Mouse (Mus musculus) megakaryocyte, embryonic 14.5 days (primary cell): ENCODE measurements around the gene R3hdm2.

Experiments
- FLI1 ChIP-seq: IDR thresholded peaks from 2 replicates; pipeline ENCODE4 v1.6.1; 2012; ENCODE audit warnings: low read length, inconsistent platforms, mixed read lengths
- GATA1 ChIP-seq: IDR thresholded peaks from 3 replicates; pipeline ENCODE4 v1.6.1; 2012; ENCODE audit warnings: mixed read lengths, low read length, inconsistent platforms, borderline replicate concordance

DNA sequence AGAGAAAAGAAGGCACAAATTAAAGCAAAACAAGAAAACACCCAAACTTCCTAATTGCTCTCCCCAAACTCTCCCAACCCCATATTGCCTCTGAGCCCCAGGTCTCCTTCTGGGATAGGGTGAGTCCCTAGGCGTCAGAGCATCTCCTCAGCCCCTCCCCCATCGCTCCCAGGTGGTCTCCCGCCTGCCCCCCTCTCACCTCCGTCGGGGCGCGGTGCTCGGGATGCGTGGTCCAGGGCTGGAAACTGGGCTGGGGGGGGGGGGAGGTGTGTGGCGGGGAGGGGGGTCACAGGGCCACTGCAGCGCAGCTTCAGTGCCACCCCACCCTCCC, 38.8 kb upstream of the R3hdm2 start:
- TF ChIP-seq GATA1 (no peak), FLI1 (no peak)
